Mouse (Mus musculus): Measurements from ENCODE around the gene Dnah17. TPM values are rescaled to one million over a fixed set of nuclear protein-coding genes. Genes with fewer than 3 reads are reported as not detected.

Gene Dnah17
- polyA plus RNA-seq, 1 experiment, result 0.21 TPM

GRCm38 (mm10) chr11:118083811-118084210 lies 46.6 kb downstream of the Dnah17 start:
- no peak overlapping the region for H3K4me3 ChIP-seq (ENCODE audit: extremely low read depth, insufficient read depth, insufficient read length)
- H3K36me3 ChIP-seq (ENCODE audit: control insufficient read depth, insufficient read depth, low read length), result no peaks in the 10 kb centered on the region
- peak; percentile 36 to 50 for DNase-seq (ENCODE audit: low read depth in 1 of 2, low spot score in 2 of 2)
- peaks cover 4% of the 10 kb centered on the region; the same call in 1 of the 2 replicates for H3K4me1 ChIP-seq (ENCODE audit: control insufficient read depth, insufficient read depth, insufficient read length)
- WGBS, result 13% methylated on average over 6 of the region's 6 CpGs
- TF ChIP-seq CTCF (IDR thresholded peaks at IDR 0.05; ENCODE audit: extremely low read depth, insufficient read depth, insufficient read length, insufficient replicate concordance) (peak; percentile 72; the same call in 1 of the 2 replicates), POLR2A (IDR thresholded peaks at IDR 0.05; ENCODE audit: low read depth, low read length) (no peak)
- no peaks in the 10 kb centered on the region for H3K27me3 ChIP-seq (ENCODE audit: control insufficient read depth, insufficient read depth, low read length)
- no peak overlapping the region for H3K27ac ChIP-seq (ENCODE audit: insufficient read depth, low read length)

- DNase-seq (ENCODE audit: low read depth in 1 of 2, low spot score in 2 of 2), result no peak
- no peaks in the 10 kb centered on the region for H3K27me3 ChIP-seq (ENCODE audit: control insufficient read depth, insufficient read depth, low read length)
- WGBS, result 93% methylated on average over 14 of the region's 14 CpGs
- peaks cover 4% of the 10 kb centered on the region; the same call in 1 of the 2 replicates for H3K4me1 ChIP-seq (ENCODE audit: control insufficient read depth, insufficient read depth, insufficient read length)
- H3K27ac ChIP-seq (ENCODE audit: insufficient read depth, low read length), result no peak overlapping the region
- H3K4me3 ChIP-seq (ENCODE audit: extremely low read depth, insufficient read depth, insufficient read length), result no peak overlapping the region
- H3K36me3 ChIP-seq (ENCODE audit: control insufficient read depth, insufficient read depth, low read length), result no peaks in the 10 kb centered on the region
- TF ChIP-seq CTCF (IDR thresholded peaks at IDR 0.05; ENCODE audit: extremely low read depth, insufficient read depth, insufficient read length, insufficient replicate concordance) (no peak), POLR2A (IDR thresholded peaks at IDR 0.05; ENCODE audit: low read depth, low read length) (no peak)
Observed at GRCm38 (mm10) chr11:118082294-118082693, 48.1 kb downstream of the Dnah17 start.

GRCm38 (mm10) chr11:118079750-118080149 lies 50.7 kb downstream of the Dnah17 start:
- H3K36me3 ChIP-seq (ENCODE audit: control insufficient read depth, insufficient read depth, low read length), result no peaks in the 10 kb centered on the region
- no peak overlapping the region for H3K4me3 ChIP-seq (ENCODE audit: extremely low read depth, insufficient read depth, insufficient read length)
- 89% methylated on average over 14 of the region's 14 CpGs for WGBS
- no peak for DNase-seq (ENCODE audit: low read depth in 1 of 2, low spot score in 2 of 2)
- TF ChIP-seq CTCF (IDR thresholded peaks at IDR 0.05; ENCODE audit: extremely low read depth, insufficient read depth, insufficient read length, insufficient replicate concordance), result no peak
- TF ChIP-seq POLR2A (IDR thresholded peaks at IDR 0.05; ENCODE audit: low read depth, low read length), result no peak
- H3K4me1 ChIP-seq (ENCODE audit: control insufficient read depth, insufficient read depth, insufficient read length), result peaks cover 2% of the 10 kb centered on the region; the same call in 1 of the 2 replicates
- H3K27me3 ChIP-seq (ENCODE audit: control insufficient read depth, insufficient read depth, low read length), result no peaks in the 10 kb centered on the region
- no peak overlapping the region for H3K27ac ChIP-seq (ENCODE audit: insufficient read depth, low read length)

GRCm38 (mm10) chr11:118076929-118077328 lies 53.5 kb downstream of the Dnah17 start:
- Histone ChIP-seq H3K27ac (ENCODE audit: insufficient read depth, low read length) (no peak overlapping the region), H3K36me3 (ENCODE audit: control insufficient read depth, insufficient read depth, low read length) (no peaks in the 10 kb centered on the region), H3K27me3 (ENCODE audit: control insufficient read depth, insufficient read depth, low read length) (no peaks in the 10 kb centered on the region), H3K4me3 (ENCODE audit: extremely low read depth, insufficient read depth, insufficient read length) (no peak overlapping the region), H3K4me1 (ENCODE audit: control insufficient read depth, insufficient read depth, insufficient read length) (no peaks in the 10 kb centered on the region)
- 55% methylated on average over 6 of the region's 6 CpGs for WGBS
- TF ChIP-seq CTCF (IDR thresholded peaks at IDR 0.05; ENCODE audit: extremely low read depth, insufficient read depth, insufficient read length, insufficient replicate concordance) (no peak), POLR2A (IDR thresholded peaks at IDR 0.05; ENCODE audit: low read depth, low read length) (no peak)
- DNase-seq (ENCODE audit: low read depth in 1 of 2, low spot score in 2 of 2), result no peak

- Histone ChIP-seq H3K36me3 (ENCODE audit: control insufficient read depth, insufficient read depth, low read length) (no peaks in the 10 kb centered on the region), H3K4me3 (ENCODE audit: extremely low read depth, insufficient read depth, insufficient read length) (no peak overlapping the region), H3K27ac (ENCODE audit: insufficient read depth, low read length) (no peak overlapping the region), H3K27me3 (ENCODE audit: control insufficient read depth, insufficient read depth, low read length) (no peaks in the 10 kb centered on the region), H3K4me1 (ENCODE audit: control insufficient read depth, insufficient read depth, insufficient read length) (no peaks in the 10 kb centered on the region)
- WGBS, result 30% methylated on average over 17 of the region's 17 CpGs
- TF ChIP-seq CTCF (IDR thresholded peaks at IDR 0.05; ENCODE audit: extremely low read depth, insufficient read depth, insufficient read length, insufficient replicate concordance) (no peak), POLR2A (IDR thresholded peaks at IDR 0.05; ENCODE audit: low read depth, low read length) (no peak)
- no peak for DNase-seq (ENCODE audit: low read depth in 1 of 2, low spot score in 2 of 2)
Observed at GRCm38 (mm10) chr11:118075035-118075522, 55.4 kb downstream of the Dnah17 start.

- DNase-seq (ENCODE audit: low read depth in 1 of 2, low spot score in 2 of 2), result no peak
- H3K36me3 ChIP-seq (ENCODE audit: control insufficient read depth, insufficient read depth, low read length), result no peaks in the 10 kb centered on the region
- no peaks in the 10 kb centered on the region for H3K4me1 ChIP-seq (ENCODE audit: control insufficient read depth, insufficient read depth, insufficient read length)
- H3K27ac ChIP-seq (ENCODE audit: insufficient read depth, low read length), result no peak overlapping the region
- no peak overlapping the region for H3K4me3 ChIP-seq (ENCODE audit: extremely low read depth, insufficient read depth, insufficient read length)
- whole genome bisulfite sequencing, result 35% methylated on average over 11 of the region's 11 CpGs
- no peaks in the 10 kb centered on the region for H3K27me3 ChIP-seq (ENCODE audit: control insufficient read depth, insufficient read depth, low read length)
- TF ChIP-seq POLR2A (IDR thresholded peaks at IDR 0.05; ENCODE audit: low read depth, low read length) (no peak), CTCF (IDR thresholded peaks at IDR 0.05; ENCODE audit: extremely low read depth, insufficient read depth, insufficient read length, insufficient replicate concordance) (no peak)
Observed at GRCm38 (mm10) chr11:118071227-118071912, 59.1 kb downstream of the Dnah17 start.

- no peak overlapping the region for H3K4me3 ChIP-seq (ENCODE audit: extremely low read depth, insufficient read depth, insufficient read length)
- WGBS, result 91% methylated on average over 16 of the region's 16 CpGs
- DNase-seq (ENCODE audit: low read depth in 1 of 2, low spot score in 2 of 2), result no peak
- H3K36me3 ChIP-seq (ENCODE audit: control insufficient read depth, insufficient read depth, low read length), result no peaks in the 10 kb centered on the region
- no peaks in the 10 kb centered on the region for H3K27me3 ChIP-seq (ENCODE audit: control insufficient read depth, insufficient read depth, low read length)
- H3K27ac ChIP-seq (ENCODE audit: insufficient read depth, low read length), result no peak overlapping the region
- H3K4me1 ChIP-seq (ENCODE audit: control insufficient read depth, insufficient read depth, insufficient read length), result no peaks in the 10 kb centered on the region
- no peak for TF ChIP-seq POLR2A (IDR thresholded peaks at IDR 0.05; ENCODE audit: low read depth, low read length)
- no peak for TF ChIP-seq CTCF (IDR thresholded peaks at IDR 0.05; ENCODE audit: extremely low read depth, insufficient read depth, insufficient read length, insufficient replicate concordance)
Observed at GRCm38 (mm10) chr11:118068812-118069332, 61.6 kb downstream of the Dnah17 start.
